Mouse (Mus musculus) kidney, adult 8-10 months (tissue): ENCODE results near the gene Ssbp1.

Source experiments
- DNase-seq, 2 experiments: peaks; one replicate each; pipeline ENCODE4 v3.0.0; 2022

Gene Ssbp1

DNA sequence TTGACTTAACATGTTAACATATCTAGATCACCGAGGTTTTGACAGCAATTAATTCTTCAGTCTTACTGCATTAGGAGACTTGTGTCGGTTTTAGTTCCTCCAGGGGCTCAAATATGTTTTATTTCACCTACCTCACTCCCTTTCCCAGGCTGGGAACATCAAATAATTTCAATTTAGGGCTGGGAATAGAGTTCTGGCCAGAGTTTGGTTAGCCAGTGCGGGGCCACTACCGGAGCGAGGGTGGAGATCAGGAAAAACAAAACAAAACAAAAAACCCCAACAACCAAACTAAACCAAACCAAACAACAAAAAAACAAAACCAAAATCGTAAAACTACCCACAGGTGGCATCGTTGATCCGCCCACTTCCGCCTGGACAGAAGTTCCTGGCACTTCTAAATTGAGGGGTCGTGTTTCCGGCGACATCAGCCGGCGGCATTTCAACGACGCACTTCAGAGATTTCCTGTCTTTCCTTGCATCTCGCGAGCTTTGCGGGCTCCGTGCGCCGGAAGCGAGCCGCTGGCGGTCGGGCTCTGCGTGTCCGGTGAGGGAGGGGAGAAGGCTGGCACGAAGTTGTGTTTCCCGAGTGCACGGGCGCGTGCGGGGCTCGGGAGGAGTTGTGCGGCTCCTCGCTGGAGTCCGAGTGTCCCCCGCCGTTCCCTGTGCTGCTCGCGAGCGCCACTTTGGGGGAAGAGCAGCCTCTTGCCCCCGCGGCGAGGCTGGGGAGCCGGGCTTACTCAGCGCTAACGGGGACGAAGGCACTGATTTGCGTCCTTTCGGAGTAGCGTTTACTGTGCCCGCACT is at the start of gene Ssbp1:
Gene Ssbp1, plus strand, starts transcription at position 437 of the 804 bp plus-strand sequence.
- peak; percentile 91 to 93 for DNase-seq

DNA sequence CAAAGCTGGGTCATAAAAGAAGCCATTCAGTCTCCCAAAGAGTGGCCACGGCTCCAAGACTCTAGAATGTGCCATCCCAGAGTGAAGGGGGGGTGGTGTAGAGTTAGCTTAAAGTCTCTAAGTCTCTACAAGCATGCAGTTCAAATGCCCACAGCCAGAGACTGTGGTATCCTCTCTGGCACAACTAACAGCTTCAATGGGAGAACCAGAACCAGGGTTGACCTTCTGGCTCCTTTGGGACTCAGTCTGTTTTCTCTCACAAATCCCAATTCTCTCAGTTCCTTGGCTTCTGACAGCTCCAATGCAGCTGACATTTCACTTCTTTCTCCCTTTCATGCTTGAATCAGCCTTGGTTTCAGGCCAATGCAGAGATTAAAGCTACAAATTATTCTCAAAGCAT is 48.1 kb upstream of the Ssbp1 start:
- DNase-seq = no peak

DNA sequence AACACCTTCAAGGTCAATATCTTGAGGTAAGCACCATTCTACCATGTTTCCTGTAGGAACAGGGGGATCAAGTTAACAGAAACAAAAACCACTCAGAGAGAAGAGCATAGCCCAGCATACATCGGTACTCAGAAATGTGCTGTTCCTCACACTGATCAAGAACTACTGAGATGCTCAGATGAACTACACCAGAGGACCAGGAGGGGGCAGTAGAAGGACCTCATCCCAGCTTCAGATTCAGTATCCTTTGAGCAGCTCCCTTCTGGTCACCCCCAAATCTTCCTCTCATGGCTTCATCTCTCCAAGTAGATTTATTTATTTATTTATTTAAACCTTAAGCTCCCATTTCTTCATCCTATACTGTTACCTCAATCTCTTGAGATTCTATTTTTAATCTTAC is 47.4 kb upstream of the Ssbp1 start:
- DNase-seq = peak; percentile 30 to 70

DNA sequence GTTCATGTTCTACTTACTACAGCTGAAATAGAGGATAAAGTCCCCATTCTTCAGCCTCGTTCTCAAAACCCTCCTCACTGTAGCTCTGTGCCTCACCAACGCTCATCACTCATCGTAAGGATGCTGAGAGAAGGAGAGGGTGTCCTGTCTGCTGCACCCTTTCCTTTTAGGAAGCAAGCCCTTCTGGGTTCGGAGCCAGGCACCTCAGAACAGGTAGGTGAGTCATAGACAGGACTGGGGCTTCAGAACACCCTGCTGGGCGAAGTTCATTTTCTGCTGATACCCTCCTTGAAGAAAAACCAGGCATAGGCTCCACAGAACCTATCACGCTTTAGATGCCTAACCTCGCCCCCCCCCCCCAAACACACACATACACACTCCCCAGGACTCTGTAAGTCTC is 43.7 kb upstream of the Ssbp1 start:
- DNase-seq = no peak

DNA sequence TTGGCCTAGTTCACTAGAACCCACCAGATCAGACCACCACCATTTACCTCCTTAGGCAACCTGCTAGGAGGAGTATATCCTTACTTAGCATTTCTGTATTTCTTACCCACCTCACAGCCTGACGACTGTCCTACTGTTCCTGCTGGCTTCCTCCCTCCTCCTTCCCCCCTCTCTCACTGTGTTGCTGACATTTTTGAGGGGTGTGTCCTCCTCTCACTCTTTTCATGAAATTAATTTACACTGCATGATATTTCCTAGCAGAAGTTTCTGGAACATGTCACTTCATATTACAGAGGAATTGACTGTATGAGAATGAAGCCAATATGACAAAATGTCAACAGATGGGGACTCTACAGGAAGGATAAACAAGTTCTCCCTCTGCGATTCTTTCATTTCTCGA is 42.5 kb upstream of the Ssbp1 start:
- no peak for DNase-seq

DNA sequence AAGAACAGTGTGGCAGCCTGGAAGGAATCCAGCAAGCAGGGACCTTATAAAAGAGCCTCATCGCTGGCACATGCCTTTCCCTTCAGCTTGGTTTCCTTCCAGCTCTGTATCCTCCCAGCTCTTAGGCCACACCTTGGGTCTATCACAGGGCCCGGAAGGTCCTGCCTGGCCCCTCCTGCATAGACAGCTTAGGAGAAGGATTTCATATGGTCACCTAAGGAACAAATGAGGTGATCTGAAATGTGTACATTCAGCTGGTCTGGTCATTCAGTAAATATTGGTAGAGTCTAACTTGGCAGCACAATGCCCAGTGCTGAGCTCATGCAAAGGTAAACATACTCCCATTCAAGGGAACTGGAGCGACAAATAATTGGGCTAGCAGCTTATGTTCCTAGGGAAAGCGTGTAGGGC is 41.6 kb upstream of the Ssbp1 start:
- DNase-seq = no peak

DNA sequence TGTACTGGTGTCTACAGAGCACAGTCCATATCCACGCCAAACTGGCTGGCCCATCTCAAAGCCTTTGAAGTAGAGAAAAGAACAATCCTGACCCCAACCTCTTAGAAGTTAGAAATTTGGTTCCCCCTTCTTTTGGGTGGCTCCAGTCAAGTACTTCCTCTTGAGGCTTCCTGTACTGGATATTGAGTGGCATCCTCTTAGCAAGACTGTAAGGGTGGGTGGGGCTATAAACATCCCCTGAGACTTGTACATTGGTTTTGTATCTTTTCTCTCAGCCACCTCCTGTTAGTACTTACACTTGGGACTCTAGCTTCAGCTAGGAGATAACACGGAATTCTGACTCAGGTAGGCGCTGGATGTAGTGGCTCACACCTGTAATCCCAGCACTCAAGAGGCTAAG is 40.9 kb upstream of the Ssbp1 start:
- DNase-seq = no peak

DNA sequence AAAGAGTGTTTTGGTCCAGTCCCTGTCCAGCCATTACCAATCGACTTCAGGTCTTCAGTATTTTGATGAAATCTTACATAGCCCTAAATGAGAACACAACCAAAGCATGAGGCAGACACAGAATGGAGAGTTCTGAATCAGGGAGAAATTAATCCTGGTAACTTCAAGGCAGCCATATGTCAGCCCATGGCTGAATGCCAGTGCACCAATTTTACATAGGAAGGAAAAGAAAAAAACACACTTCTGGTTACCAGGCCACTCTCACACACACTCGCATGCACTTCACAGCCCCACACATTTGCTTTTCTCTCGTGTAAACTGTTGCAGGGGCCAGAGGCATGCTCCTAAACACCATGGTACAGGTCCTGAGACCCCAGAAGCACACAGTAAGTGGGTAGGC is 40.3 kb upstream of the Ssbp1 start:
- DNase-seq = no peak

DNA sequence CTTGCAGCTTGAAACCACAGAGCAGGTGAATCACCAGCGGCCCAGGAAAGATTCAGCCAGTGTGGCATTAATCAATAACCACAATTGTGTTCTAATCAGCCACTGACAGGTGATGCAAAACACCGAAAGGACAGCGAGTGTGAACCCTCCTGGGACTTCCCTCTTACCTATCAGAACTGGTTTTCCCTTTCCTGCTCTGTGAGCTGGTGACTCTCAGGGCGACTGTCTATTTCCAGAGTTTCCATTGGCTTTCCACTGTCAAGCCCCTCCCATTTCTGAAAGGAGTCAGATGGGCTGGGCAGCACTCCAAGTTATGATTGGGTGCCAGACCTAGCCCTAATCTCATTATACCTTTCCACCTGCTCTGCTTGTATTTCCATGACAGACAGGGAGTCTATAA is 39.8 kb upstream of the Ssbp1 start:
- no peak for DNase-seq

DNA sequence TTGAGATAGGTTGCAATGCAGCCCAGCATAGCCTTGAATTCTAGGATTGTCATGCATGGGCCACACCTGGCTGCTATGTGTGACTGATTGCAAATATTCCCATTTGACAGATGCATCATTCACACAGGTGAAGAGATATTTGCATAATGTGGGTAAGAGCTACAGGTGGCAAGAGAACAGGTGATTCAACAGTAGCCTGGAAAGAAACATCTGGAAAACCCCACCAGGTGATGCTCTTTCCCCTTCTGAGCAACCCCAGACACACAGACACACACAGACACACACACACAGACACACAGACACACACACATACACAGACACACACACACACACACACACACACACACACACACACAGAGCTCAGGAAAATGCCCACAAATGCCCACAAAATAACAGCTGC is 39.3 kb upstream of the Ssbp1 start:
- DNase-seq = no peak

DNA sequence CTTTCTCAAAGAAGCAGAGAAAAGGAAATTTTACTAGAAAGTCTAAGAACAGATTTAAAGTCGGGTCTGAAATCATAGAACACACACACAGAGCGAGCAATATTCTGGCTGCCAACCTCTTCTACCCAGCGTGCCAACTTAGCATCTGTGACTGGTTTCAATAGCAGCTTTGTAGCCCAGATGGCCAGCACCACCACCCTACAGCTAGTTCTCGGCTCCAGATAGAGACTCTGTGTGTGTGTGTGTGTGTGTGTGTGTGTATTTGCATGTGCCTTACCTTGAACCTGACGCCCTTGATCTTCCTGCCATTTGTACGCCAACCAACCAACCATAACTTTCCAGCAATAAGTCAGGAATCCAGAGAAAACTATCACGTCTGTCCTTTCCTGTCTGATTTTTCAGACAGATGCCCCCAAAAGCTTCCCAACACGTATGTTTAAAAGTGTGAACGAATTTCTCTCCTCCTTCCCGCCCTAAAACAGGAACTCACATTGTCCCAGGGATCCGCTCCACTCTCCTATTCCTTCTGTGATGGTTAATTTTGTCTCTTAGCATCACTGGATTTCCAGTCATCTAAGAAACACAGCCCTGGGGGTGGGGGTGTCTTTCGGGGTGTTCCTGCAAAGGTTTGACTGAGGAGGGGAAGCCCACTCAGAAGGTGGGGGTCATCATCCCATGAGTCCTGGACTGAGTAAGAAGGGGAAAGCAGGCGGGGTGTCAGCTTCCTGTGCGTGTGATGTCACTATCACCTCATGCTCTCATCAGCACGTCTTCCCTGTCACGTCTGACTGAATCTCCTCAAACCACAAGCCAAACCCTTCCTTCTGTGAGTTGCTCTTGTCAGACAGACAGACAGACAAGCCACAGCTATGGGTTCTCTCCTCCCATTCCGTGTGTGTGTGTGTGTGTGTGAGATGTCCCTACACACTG is 38.5 kb upstream of the Ssbp1 start:
- no peak for DNase-seq

DNA sequence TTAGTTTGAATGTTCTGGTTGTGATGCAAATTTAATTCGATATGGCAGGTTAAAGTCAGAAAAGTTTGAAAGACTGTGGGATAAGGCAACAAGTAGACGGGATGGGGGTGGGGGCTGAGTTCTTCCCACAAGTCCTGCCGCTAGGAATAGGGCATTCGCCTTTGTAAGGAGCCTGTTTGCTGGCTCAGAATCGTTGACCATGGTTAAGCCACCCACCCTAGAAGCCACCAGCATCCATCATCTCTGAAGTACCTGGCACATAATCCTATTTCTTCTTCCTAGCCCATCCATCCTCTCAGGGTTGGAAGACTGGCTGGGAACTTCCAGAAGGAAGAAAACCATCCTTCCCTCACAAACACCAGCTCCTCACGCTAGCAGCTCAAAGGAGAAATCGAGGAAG is 36.5 kb upstream of the Ssbp1 start:
- DNase-seq = no peak

DNA sequence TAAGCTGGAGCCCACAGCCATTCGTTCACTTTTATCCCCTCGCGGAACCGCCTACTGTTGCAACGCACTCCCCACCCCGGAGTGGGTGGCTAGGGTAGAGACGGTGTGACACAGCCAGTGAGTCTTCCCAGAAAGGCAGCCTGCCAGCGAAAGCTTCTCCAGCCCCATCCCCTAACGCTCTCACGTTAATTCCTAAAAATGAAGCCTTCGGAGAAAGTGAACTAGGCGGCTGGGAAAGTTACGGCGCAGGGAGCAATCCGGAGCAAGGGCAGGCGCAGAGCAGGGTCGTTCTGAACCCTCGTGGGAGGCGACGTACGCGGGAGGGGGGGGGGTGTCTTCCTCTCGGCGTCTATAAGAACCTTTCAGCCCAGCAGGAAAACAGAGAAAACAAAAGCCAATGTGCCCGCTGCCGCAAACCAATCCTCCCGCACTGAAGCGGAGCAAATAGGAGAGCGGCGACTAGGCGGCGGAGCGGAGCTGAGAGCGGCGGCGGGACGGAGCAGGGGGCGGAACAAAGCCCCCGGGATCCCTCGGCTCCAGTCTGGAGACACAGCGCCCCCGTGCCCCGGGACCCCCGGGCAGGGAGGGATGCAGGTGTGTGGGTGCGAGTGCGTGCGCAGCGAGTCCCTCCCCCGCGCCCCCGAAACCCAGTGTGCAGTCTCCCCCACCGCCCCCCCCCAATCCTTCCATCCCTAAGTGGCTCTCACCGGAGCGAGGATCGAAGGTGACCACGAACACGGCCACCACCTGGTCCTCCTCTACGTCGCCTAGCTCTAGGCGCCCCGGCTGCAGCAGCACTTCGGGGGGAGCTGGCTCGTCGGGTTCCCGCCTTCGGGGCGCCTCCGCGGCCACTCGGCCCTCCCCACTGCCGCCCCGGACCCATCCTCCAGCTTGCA is 35.8 kb upstream of the Ssbp1 start:
- DNase-seq = peak; percentile 3 to 7

DNA sequence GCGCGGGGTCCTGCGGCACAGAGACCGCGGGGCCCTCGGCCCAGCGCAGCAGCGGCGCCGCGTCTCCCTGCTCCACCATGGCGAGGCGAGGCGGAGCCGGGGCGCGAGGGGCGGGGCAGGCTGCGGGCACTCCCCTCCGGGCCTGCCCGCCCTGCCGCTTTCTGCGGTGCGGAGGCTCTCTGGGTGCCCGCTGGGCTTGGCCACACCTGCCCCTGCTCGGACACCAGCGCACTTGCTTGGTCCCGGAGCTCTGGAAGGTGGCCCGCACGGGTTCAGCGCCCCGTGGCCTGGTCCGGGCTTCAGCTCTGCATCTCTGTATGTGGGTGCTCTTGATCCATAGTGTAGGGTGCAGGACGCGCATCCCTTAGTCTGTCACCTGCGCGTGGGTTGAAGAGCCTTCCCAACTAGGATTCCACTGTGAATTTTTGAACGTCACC is 35.1 kb upstream of the Ssbp1 start, which contains the start of gene E330009J07Rik:
Gene E330009J07Rik, minus strand, starts transcription at position 89 of the 437 bp plus-strand sequence.
- DNase-seq = peak; percentile 73 to 81

DNA sequence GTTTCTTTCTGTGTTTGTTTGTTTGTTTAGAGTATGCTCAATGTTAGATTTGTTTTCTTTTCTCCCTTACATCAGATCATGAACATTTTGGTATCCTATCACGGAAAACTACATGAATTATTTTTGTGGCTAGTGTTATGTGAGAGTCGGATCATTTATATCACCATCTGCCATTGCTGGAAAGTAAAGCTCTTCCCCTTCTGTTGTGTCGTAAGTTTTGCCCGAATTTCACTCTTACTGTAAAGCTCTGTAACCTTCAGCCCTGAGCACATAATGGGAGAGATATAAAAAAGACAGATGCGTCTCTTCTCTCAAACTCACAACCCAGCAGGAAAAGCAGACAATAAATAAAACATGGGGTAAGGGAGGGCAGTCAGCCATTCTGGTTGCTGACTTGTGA is 32.2 kb upstream of the Ssbp1 start, which contains the start of gene Wee2:
Gene Wee2, plus strand, starts transcription at position 153 of the 400 bp plus-strand sequence.
- DNase-seq = no peak

DNA sequence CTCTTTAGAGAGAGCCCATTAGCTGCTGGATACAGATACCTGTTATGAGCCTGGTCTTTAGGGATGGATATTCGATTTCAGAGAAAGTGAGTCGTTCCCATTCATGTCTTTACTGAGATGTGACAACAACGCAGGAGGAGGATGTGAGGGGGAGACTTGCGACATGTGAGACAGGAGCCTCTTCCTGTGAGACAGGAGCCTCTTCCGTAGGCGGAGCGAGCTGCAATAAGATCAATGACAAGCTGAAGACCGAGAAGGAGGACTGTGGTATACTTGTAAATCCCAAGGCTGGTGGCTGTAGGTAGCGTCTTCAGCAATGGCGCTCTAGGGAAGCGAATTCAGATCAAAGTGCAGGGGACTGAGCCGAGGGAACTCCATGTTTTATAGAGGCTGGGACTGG is 31.4 kb upstream of the Ssbp1 start:
- no peak for DNase-seq

DNA sequence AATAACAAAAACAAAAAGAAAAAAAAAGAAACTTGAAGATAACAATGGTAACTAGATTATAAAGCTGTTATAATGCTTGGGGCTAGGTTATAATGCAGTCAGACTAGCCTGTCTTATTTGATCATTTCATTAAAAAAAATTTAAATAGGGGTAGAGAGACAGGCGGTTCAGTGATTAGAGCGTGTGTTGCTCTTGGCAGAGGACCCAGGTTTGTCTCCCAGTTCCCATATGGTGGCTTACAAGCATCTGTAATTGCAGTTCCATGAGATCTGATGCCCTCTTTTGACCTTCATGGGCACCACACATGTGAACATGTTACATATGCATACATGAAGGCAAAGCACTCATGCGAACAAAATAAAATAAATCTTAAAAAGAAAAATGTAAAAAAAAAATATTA is 29.9 kb upstream of the Ssbp1 start:
- no peak for DNase-seq

DNA sequence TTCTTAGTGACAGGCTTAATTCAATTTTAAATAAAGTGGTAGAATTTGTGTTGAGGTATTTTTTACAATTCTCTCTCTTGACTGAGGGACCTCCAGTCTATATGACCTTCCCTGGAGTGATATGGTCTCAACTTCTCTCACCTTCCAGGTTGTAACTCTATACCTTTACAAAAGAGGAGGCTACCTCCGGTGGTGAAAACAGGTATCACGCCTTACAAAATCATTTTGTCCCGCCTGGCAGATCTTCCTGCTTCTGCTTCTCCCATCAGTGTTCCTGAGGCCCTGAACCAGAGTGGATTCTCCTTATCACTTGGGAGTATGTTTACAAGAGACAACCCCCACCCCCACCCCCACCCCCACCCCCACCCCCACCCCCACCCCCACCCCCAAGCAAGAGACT is 29.4 kb upstream of the Ssbp1 start:
- DNase-seq = no peak

DNA sequence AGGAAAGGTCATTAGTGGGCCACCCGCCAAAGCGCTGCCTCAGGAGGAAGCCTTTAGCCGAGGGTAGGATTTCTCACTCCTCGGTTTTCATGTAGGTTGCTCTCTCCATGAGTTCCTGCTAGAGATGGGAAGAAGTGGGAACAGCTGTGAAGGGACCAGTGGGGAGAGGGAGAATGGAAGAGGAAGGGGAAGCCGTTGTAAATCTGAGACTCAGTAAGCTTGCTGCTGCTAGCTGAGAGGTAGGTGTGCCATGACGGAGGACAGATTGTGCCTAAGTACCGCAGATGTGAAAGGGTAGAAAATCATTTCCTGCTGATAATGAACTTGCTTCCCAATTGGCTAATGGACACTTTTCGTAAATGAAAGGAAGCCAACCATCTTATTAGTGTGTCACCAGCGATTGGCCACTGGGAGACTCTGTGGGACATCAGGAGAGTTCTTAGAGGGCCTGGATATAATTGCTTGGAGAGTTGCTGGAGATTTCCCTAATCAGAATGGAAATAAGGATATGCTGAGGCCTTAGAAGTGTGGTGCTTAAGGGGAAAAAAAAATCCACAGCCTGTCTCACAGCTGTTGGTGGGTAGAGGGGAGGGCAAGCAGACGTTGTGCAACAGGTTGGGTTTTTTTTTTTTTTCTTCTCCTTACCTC is 27.7 kb upstream of the Ssbp1 start:
- no peak for DNase-seq

DNA sequence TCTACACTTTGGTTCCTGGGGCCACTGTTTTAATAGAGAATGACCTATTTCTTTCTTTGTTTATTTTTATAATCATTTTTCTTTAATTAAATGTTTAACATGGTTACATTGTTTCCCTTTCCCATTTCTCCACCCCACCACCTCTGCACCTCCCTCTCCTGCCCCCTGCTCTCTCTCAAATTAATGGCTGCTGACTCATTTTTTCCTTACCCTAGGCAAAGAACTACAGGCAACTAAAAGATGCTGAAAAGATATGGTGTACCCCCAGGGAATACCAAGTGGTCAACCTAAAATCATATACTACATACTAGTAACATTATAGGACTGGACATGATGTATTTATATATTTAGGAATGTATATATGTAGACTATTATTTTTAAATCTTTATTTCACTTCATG is 22.5 kb upstream of the Ssbp1 start:
- no peak for DNase-seq

DNA sequence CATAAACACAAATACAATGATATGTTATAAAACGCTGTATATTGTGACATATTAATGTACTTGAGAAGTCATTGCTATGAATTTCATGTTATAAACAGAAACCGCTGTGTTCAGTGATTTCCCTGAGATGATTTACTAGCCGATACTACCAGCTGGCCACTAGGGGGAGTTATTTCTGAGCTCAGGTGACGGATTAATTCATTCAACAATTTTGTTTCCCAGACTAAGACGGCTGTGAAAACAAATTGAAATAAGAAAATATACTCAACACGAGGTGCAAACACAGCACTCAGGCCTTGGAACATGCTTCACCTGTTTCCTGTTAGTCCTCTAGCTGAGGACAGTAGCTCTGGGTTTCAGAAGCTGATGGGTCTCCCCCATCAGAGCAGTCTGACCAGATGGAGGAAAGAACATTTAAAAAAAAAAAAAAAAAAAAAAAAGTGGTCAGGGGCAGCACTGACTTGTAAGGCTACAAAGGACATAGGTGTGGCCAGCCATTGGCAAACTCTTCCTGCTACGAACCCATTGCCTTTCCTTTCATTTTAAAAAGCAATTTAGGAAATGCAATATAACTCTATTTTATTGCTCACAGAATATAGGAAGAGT is 16.6 kb upstream of the Ssbp1 start:
- DNase-seq = no peak

DNA sequence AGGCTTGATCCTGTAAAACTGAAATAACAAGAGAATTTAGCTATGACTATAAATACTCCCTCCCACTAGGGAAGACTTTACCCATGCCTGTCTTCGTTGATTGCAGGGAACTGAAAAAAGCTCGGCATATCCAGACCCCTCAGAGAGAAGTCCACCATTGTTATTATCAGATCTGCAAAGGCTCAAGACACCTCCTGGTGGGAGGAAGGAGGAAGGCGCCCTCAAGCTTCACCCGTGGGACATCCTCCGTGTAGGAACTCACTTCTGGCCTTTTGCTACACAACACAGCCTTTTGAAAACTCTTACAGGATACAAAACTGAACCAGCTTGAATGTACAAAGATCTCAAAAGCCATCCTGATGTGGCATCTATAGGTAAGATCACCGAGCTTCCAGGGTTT is 5.4 kb upstream of the Ssbp1 start:
- DNase-seq = peak in 1 of 2 experiments; percentile 4
